Mouse (Mus musculus) liver, adult 2 months (tissue): ENCODE data around the gene Evi5l. TPM values are rescaled to one million over a fixed set of nuclear protein-coding genes. Genes with fewer than 3 reads are reported as not detected.
"Not testable (repeated sequence)": the region's sequence is repeated elsewhere in the genome, so short reads cannot be mapped to it uniquely, and the experiment has no call there.

Experiments used
- DNase-seq: peaks from one replicate; pipeline ENCODE4 v3.0.0-alpha.2; 2011; ENCODE audit warnings: low read depth, low spot score; ENCODE audit errors: extremely low read depth
- H3K27ac ChIP-seq: fragments of 200-500 bp; replicated peaks from 2 replicates; pipeline ENCODE4 v1.5.1; 2012; ENCODE audit warnings: low read depth, mild to moderate bottlenecking, control low read depth, inconsistent platforms, low read length; ENCODE audit not compliant: insufficient read depth
- H3K27me3 ChIP-seq: fragments of 200-500 bp; 2 replicates; pipeline ENCODE4 v1.6.1; 2012; ENCODE audit warnings: mild to moderate bottlenecking, moderate library complexity, low read length, inconsistent platforms; ENCODE audit not compliant: control insufficient read depth, insufficient read depth
- H3K36me3 ChIP-seq: fragments of 200-500 bp; 2 replicates; pipeline ENCODE4 v1.6.1; 2012; ENCODE audit warnings: low read length, inconsistent platforms; ENCODE audit not compliant: control insufficient read depth, insufficient read depth
- H3K4me1 ChIP-seq: fragments of 200-500 bp; 2 replicates; pipeline ENCODE4 v1.6.1; 2011; ENCODE audit warnings: low read length; ENCODE audit not compliant: control insufficient read depth, insufficient read depth
- H3K4me3 ChIP-seq: fragments of 200-500 bp; 2 replicates; pipeline ENCODE4 v1.5.1; 2011; ENCODE audit warnings: low read depth, mild to moderate bottlenecking, control low read depth, low read length, moderate library complexity; ENCODE audit not compliant: insufficient read depth
- H3K79me2 ChIP-seq: fragments of 200-500 bp; 2 replicates; pipeline ENCODE4 v1.6.1; 2012; ENCODE audit warnings: inconsistent platforms, mild to moderate bottlenecking, low read length, moderate library complexity; ENCODE audit not compliant: control insufficient read depth, insufficient read depth
- H3K9ac ChIP-seq: fragments of 200-500 bp; 2 replicates; pipeline ENCODE4 v1.6.1; 2012; ENCODE audit warnings: low read depth, mild to moderate bottlenecking, control low read depth, inconsistent platforms, low read length
- CTCF ChIP-seq: fragments of 200-500 bp; IDR thresholded peaks from 2 replicates; pipeline ENCODE4 v1.5.1; 2011; ENCODE audit warnings: low read depth, low read length, control low read depth
- POLR2A ChIP-seq: fragments of 200-500 bp; IDR thresholded peaks from 2 replicates; pipeline ENCODE4 v1.6.1; 2011; ENCODE audit warnings: low read length, control low read depth; ENCODE audit not compliant: insufficient read depth; ENCODE audit errors: extremely low read depth
- WGBS: fragments of 180-500 bp; shearing (Covaris S2); methylation state at CpG from one replicate; pipeline ENCODE4 v1.1.7; 2018; 5-methylcytosine and 5-hydroxymethylcytosine counted together
- polyA plus RNA-seq: library from polyadenylated mRNA; depleted of rRNA; stranded (reverse); fragments of >200 nt; gene quantifications from 2 replicates; pipeline ENCODE4 v1.2.3, GENCODE M21; 2012
- total RNA-seq: library from RNA; depleted of rRNA; stranded (reverse); fragments of >200 nt; gene quantifications from 2 replicates; pipeline ENCODE4 v1.2.3, GENCODE M21; 2014

The Evi5l gene
- total and polyA plus RNA-seq, 2 experiments: 3.2 to 8.0 TPM

DNA sequence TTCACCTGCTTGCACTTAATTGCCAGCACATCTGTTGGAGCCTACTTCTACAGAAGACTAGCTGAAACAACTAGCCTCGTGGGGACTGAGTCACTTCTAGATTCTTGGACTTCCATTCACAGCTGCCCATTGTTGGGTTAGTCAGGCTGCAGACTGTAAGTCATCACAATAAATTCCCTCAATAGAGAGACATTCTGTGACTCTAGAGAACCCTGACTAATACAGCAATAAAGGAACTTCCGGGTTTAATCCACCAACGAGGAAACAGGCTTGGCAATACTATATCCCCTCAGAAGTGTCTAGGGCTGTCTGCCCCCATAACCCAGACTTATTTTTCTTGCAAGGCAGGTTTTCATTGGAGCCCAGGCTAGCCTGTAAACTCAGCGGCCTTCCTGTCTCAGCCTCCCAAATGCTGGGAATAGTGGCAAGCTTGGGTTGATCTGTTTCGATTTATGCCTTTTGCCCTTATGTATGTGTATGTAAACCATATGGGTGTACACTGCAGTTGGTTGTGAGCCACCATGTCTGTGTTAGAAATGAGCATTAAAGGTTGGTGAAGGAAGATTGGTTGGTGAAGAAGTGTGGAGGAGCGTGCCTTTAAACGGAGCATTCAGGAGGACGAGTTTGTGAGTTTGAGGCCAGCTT is 85.9 kb downstream of the Evi5l start:
- H3K36me3 ChIP-seq: no peaks in the 10 kb centered on the region; the same call in 1 of the 2 replicates
- 41% methylated on average over 8 of the region's 8 CpGs for WGBS
- H3K27ac ChIP-seq: no peak overlapping the region

DNA sequence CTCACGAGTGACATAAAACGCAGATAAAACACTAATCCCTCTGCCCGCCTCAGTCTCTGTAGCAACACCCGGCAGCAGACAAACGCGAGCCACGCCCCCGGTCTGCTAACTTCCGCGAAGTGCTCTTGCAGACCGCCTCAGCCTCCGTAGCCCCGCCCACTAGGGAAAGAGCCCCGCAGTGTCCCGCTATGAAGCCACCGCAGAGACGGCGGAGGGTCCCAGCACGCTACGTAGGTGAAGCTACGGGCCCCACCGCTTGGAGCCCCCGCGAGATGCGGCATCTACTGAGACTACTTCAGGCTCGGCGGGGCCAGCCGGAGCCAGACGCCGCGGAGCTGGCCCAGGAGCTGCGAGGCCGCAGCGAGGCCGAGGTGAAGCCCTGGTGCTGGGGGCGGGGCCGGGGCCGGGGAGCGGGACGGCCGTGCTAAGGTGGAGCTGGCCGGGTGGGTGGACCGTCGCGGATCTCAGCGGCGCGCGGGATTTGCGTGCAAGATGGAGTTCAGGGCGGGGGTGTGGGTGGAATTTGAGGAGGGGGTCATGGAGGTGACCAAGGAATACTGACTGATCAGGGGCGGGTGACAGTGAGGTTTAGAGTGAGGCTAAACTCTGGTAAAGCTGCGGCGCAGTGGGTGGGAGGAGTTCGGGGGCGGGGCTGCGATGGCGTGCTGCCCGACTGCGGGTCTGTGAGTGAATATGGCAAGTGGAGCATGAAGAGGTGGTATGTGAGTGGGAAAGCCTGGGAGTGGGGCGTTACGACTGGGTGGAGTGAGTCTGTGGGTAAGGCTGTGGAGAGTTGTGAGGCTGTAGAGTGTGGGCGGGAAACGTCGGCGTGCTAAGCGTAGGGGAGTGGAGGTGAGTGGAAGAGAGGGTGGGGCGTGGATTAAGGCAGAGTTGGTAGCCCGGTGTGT is 86.8 kb downstream of the Evi5l start, which contains the start of gene Snapc2:
Snapc2 (plus strand) TSS at position 147 of the 908 bp plus-strand sequence.
- H3K4me3 ChIP-seq: peak within 1 kb of the TSS; percentile 89
- peaks cover 6% of the 10 kb centered on the region for H3K4me1 ChIP-seq
- no peaks in the 10 kb centered on the region for H3K79me2 ChIP-seq
- TF ChIP-seq CTCF (no peak), POLR2A (0 out of 2 replicates have a peak, but pooled peaks have one; percentile 38)
- WGBS: under 1% methylated on average over 69 of the region's 69 CpGs
- no peaks in the 10 kb centered on the region for H3K27me3 ChIP-seq
- H3K27ac ChIP-seq: peak within 1 kb of the TSS; percentile 95
- peak; percentile 86 for DNase-seq
- H3K9ac ChIP-seq: peak within 1 kb of the TSS; percentile 96
- H3K36me3 ChIP-seq: no peaks in the 10 kb centered on the region; the same call in 1 of the 2 replicates

More for the DNA sequence above, 85.9 kb downstream of the Evi5l start:
- H3K4me1 ChIP-seq: peaks cover 6% of the 10 kb centered on the region
- TF ChIP-seq POLR2A (no peak), CTCF (no peak)
- DNase-seq: no peak
- H3K79me2 ChIP-seq: no peaks in the 10 kb centered on the region
- peak overlapping the region; percentile 89; the same call in 1 of the 2 replicates for H3K4me3 ChIP-seq
- no peaks in the 10 kb centered on the region for H3K27me3 ChIP-seq
- peak overlapping the region; percentile 37; the same call in 1 of the 2 replicates for H3K9ac ChIP-seq

DNA sequence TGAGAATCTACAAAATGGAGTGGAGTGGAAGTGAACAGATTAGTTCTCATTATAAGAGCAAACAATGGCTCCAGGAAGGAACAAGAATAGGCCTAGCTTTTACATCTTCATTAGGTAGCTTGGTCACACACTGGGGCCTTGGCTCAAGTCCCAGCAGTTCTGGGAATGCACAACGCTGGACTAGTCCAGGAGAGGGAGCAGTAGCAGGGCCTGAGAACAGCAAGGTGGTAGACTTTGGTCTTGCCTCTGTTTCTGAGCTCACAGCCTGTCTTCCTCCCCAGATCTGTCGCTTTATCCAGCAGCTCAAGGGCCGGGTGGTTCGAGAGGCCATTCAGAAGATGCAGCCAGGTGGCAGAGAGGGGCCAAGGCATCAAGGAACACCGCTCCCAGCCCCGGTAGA is 87.6 kb downstream of the Evi5l start:
- no peak overlapping the region; the same call in 1 of the 2 replicates for H3K4me3 ChIP-seq
- peaks cover 9% of the 10 kb centered on the region for H3K4me1 ChIP-seq
- DNase-seq: peak; percentile 76
- no peaks in the 10 kb centered on the region; the same call in 1 of the 2 replicates for H3K36me3 ChIP-seq
- TF ChIP-seq CTCF (peak; percentile 65), POLR2A (no peak)
- H3K27ac ChIP-seq: 0 out of 2 replicates have a peak overlapping the region, but pooled peaks have one; percentile 3
- H3K27me3 ChIP-seq: no peaks in the 10 kb centered on the region
- peak overlapping the region; percentile 29; the same call in 1 of the 2 replicates for H3K9ac ChIP-seq
- 50% methylated on average over 6 of the region's 6 CpGs for WGBS
- no peaks in the 10 kb centered on the region for H3K79me2 ChIP-seq

DNA sequence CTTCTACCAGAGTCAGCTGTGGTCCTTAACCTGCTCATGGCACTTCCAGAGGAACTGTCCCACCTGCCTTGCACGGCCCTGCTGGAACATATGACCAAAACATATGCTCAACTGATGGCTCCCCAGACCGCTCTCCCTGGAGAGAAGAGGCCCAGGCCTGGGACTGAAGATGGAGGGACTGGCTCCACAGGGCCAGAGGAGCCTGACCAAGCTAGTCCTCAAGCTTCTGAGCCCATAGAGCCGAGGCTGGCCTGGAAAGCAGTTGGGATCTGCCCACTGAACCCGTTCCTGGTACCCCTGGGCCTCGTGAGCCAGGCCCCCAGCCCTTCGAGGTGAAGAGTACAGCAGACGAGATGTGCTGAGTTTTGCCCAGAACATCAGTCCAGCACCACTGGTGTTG is 89.1 kb downstream of the Evi5l start:
- not testable (repeated sequence) for H3K27me3 ChIP-seq, H3K36me3 ChIP-seq, H3K79me2 ChIP-seq, H3K4me1 ChIP-seq, H3K27ac ChIP-seq, H3K4me3 ChIP-seq, DNase-seq, H3K9ac ChIP-seq
- 89% methylated on average over 7 of the region's 7 CpGs for WGBS

DNA sequence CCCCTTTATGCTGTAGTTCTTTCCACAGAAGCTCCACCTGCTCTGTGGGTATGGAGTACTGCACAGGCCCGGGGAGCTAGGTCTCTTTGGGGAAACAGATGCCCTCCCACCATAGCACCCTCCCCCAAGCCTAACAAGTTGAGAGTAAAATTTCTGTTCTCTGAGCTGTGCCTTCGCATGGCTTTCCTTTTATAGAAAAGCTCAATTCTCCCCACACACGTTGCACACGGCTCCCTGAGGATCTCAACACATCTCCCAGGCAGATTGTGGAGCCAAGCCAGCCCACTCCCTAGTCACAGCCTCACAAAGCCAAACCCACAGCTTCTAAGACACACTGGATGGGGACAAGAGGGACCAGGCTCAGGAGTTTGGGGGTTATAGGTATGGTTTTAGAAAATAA is 90.5 kb downstream of the Evi5l start:
- H3K27ac ChIP-seq: no peak overlapping the region
- H3K4me1 ChIP-seq: peaks cover 9% of the 10 kb centered on the region
- TF ChIP-seq POLR2A (no peak), CTCF (no peak)
- H3K4me3 ChIP-seq: no peak overlapping the region
- 69% methylated on average over 4 of the region's 4 CpGs for WGBS
- no peaks in the 10 kb centered on the region for H3K79me2 ChIP-seq
- H3K9ac ChIP-seq: no peak overlapping the region
- H3K27me3 ChIP-seq: no peaks in the 10 kb centered on the region
- H3K36me3 ChIP-seq: peaks cover 5% of the 10 kb centered on the region
- DNase-seq: no peak
